Comparison of ENCODE assay signal across 8 mouse cellular contexts in genomic region chr3:116661288-116661869, GRCm38 (mm10). TPM values are rescaled to one million over a fixed set of nuclear protein-coding genes. Genes with fewer than 3 reads are reported as not detected.
DNase-seq lines count a peak whose midpoint lies in the region; ATAC-seq and TF ChIP-seq lines count a peak whose summit lies in the region.

No protein-coding gene starts in this region.

- ATAC-seq in forebrain, embryonic 14.5 days = no peak
- no peak for ATAC-seq in liver, postnatal 0 days

- no peak for TF ChIP-seq RAD21 in MEL (IDR thresholded peaks at IDR 0.05; ENCODE audit: low read depth, low read length)

- peak overlapping the region; percentile 96 for H3K9ac ChIP-seq in MEL (ENCODE audit: control insufficient read depth, low read depth, low read length, poor library complexity, severe bottlenecking)
- peak overlapping the region; percentile 98 for H3K9ac ChIP-seq in forebrain, embryonic 14.5 days (ENCODE audit: low read length)
- H3K9ac ChIP-seq in liver, postnatal 0 days (replicated peaks) = peak overlapping the region; percentile 78

- no peaks in the 10 kb centered on the region for H3K36me3 ChIP-seq in kidney, adult 2 months (ENCODE audit: control insufficient read depth, insufficient read depth, low read length)
- peaks cover 0 to 27% of the 10 kb centered on the region in 2 experiments; a peak in 3 of 4 replicates for H3K36me3 ChIP-seq in MEL (ENCODE audit: control insufficient read depth in 1 of 2, insufficient read depth in 2 of 2, low read length in 2 of 2)
- no peaks in the 10 kb centered on the region for H3K36me3 ChIP-seq in forebrain, embryonic 14.5 days (ENCODE audit: control insufficient read depth, insufficient read depth, low read length)
- H3K36me3 ChIP-seq in liver, postnatal 0 days (replicated peaks; ENCODE audit: insufficient read depth, low read length) = no peaks in the 10 kb centered on the region

- peak; percentile 14 for DNase-seq in kidney, adult 2 months
- no peak for DNase-seq in kidney, adult 18-20 months
- peak; percentile 61 for DNase-seq in MEL (ENCODE audit: low read depth, low spot score)
- DNase-seq in forebrain, embryonic 14.5 days (ENCODE audit: low spot score) = peak; percentile 22
- DNase-seq in liver, postnatal 0 days = no peak
- no peak for DNase-seq in cerebellum, postnatal 25 days
- no peak for DNase-seq in yolk sac, embryonic 10.5 days (ENCODE audit: low spot score)
- no peak for DNase-seq in right cerebral cortex, adult 18-20 months

- no peak for TF ChIP-seq CTCF in kidney, adult 2 months (conservative IDR thresholded peaks at IDR 0.05; ENCODE audit: insufficient read depth, insufficient read length, low read depth, low read length)
- TF ChIP-seq CTCF in MEL (IDR thresholded peaks at IDR 0.05 in 2 of 3, conservative IDR thresholded peaks at IDR 0.05 in 1 of 3; ENCODE audit: control insufficient read depth in 1 of 3, insufficient read depth in 1 of 3, low read depth in 2 of 3, low read length in 3 of 3, poor library complexity in 1 of 3, severe bottlenecking in 1 of 3) = no peak
- TF ChIP-seq CTCF in liver, postnatal 0 days (IDR thresholded peaks at IDR 0.05; ENCODE audit: low read depth) = no peak

- TF ChIP-seq EP300 in MEL (IDR thresholded peaks at IDR 0.05; ENCODE audit: low read depth in 1 of 2, low read length in 2 of 2) = no peak
- no peak for TF ChIP-seq EP300 in liver, postnatal 0 days (IDR thresholded peaks at IDR 0.05; ENCODE audit: low read depth)

- 2% methylated on average over 16 of the region's 16 CpGs for WGBS in kidney, adult 2 months
- 7% methylated on average over 16 of the region's 16 CpGs for WGBS in forebrain, embryonic 14.5 days
- 5% methylated on average over 16 of the region's 16 CpGs for WGBS in liver, postnatal 0 days (ENCODE audit: insufficient replicate concordance)

- no peaks in the 10 kb centered on the region for H3K27me3 ChIP-seq in kidney, adult 2 months (replicated peaks; ENCODE audit: control insufficient read depth, insufficient read depth, low read length)
- H3K27me3 ChIP-seq in MEL (ENCODE audit: control insufficient read depth in 1 of 2, insufficient read depth in 2 of 2, low read length in 2 of 2) = no peaks in the 10 kb centered on the region
- H3K27me3 ChIP-seq in forebrain, embryonic 14.5 days (replicated peaks; ENCODE audit: control insufficient read depth, insufficient read depth, low read length) = no peaks in the 10 kb centered on the region
- no peaks in the 10 kb centered on the region for H3K27me3 ChIP-seq in liver, postnatal 0 days (ENCODE audit: insufficient read depth, low read length)

- no peak for TF ChIP-seq POLR2A in kidney, adult 2 months (IDR thresholded peaks at IDR 0.05; ENCODE audit: low read depth, low read length)
- no peak for TF ChIP-seq POLR2A in MEL (IDR thresholded peaks at IDR 0.05; ENCODE audit: control insufficient read depth in 1 of 2, insufficient read depth in 1 of 2, low read depth in 1 of 2, low read length in 2 of 2, poor library complexity in 1 of 2)

- peaks cover 19% of the 10 kb centered on the region; the same call in 1 of the 2 replicates for H3K4me1 ChIP-seq in kidney, adult 2 months (ENCODE audit: control insufficient read depth, insufficient read depth, low read length)
- peaks cover 2 to 25% of the 10 kb centered on the region in 2 experiments; a peak in 2 of 4 replicates for H3K4me1 ChIP-seq in MEL (ENCODE audit: control insufficient read depth in 1 of 2, insufficient read depth in 2 of 2, low read length in 2 of 2)
- peaks cover 17% of the 10 kb centered on the region for H3K4me1 ChIP-seq in forebrain, embryonic 14.5 days (ENCODE audit: control insufficient read depth, insufficient read depth, low read length)
- H3K4me1 ChIP-seq in liver, postnatal 0 days (ENCODE audit: insufficient read depth) = peaks cover 44% of the 10 kb centered on the region

- H3K4me3 ChIP-seq in kidney, adult 2 months (ENCODE audit: insufficient read depth, low read depth, low read length) = peak overlapping the region; percentile 87
- H3K4me3 ChIP-seq in MEL (ENCODE audit: control insufficient read depth in 1 of 2, insufficient read depth in 1 of 2, low read depth in 2 of 2, low read length in 2 of 2) = peak overlapping the region; percentile 91 to 95
- H3K4me3 ChIP-seq in forebrain, embryonic 14.5 days (ENCODE audit: low read depth, low read length) = peak overlapping the region; percentile 97
- H3K4me3 ChIP-seq in liver, postnatal 0 days (ENCODE audit: low read depth, low read length) = peak overlapping the region; percentile 80

- H3K4me2 ChIP-seq in forebrain, embryonic 14.5 days (ENCODE audit: low read length) = peak overlapping the region; percentile 63
- H3K4me2 ChIP-seq in liver, postnatal 0 days (ENCODE audit: low read depth, low read length) = peak overlapping the region; percentile 77

- peaks cover 56% of the 10 kb centered on the region for H3K79me2 ChIP-seq in MEL (ENCODE audit: control insufficient read depth, insufficient read depth, low read length, poor library complexity)

- H3K9me3 ChIP-seq in MEL (replicated peaks; ENCODE audit: insufficient read depth, low read length) = no peaks in the 10 kb centered on the region
- H3K9me3 ChIP-seq in forebrain, embryonic 14.5 days (replicated peaks; ENCODE audit: control insufficient read depth, low read length) = no peaks in the 10 kb centered on the region
- no peaks in the 10 kb centered on the region for H3K9me3 ChIP-seq in liver, postnatal 0 days (ENCODE audit: low read length)

- H3K27ac ChIP-seq in kidney, adult 2 months (ENCODE audit: insufficient read depth, low read depth, low read length) = peak overlapping the region; percentile 52
- H3K27ac ChIP-seq in MEL (ENCODE audit: control insufficient read depth, low read depth, low read length) = peak overlapping the region; percentile 77
- peak overlapping the region; percentile 94 for H3K27ac ChIP-seq in forebrain, embryonic 14.5 days (ENCODE audit: low read depth, low read length)
- H3K27ac ChIP-seq in liver, postnatal 0 days (ENCODE audit: low read depth) = peak overlapping the region; percentile 93

TF ChIP-seq in MEL, 35 proteins besides CTCF, POLR2A, EP300 and RAD21:
- TF ChIP-seq GABPA (IDR thresholded peaks at IDR 0.05; ENCODE audit: low read depth, low read length) (no peak), MAZ (IDR thresholded peaks at IDR 0.05; ENCODE audit: low read depth, low read length) (no peak), TBP (IDR thresholded peaks at IDR 0.05; ENCODE audit: low read depth, low read length) (0 out of 2 replicates have a peak, but pooled peaks have one; percentile 45), HCFC1 (IDR thresholded peaks at IDR 0.05; ENCODE audit: low read depth, low read length) (0 out of 2 replicates have a peak, but pooled peaks have one; percentile 5), ELF1 (IDR thresholded peaks at IDR 0.05; ENCODE audit: low read depth, low read length) (no peak), SIN3A (IDR thresholded peaks at IDR 0.05; ENCODE audit: low read length) (peak; percentile 72; the same call in 1 of the 2 replicates), MYC (IDR thresholded peaks at IDR 0.05; ENCODE audit: low read depth, low read length) (no peak), NELFE (IDR thresholded peaks at IDR 0.05; ENCODE audit: low read depth, low read length) (no peak), ZKSCAN1 (IDR thresholded peaks at IDR 0.05; ENCODE audit: low read depth, low read length) (no peak), MXI1 (IDR thresholded peaks at IDR 0.05; ENCODE audit: low read depth, low read length) (peak; percentile 72)

RNA-seq across cellular contexts. Expression of gene Mfsd14a, which starts 1.1 kb away (rescaled TPM):
- polyA plus RNA-seq in kidney, adult 2 months (2012; rRNA removed) = 27.5 and 27.8 TPM in 2 replicates
- 36.8 and 39.2 TPM in 2 replicates for total RNA-seq in MEL (2012; rRNA removed)
- polyA plus RNA-seq in MEL (2012; ENCODE audit: insufficient read depth in 1 of 2, insufficient read length in 2 of 2, low read depth in 1 of 2, low replicate concordance in 2 of 2, missing spikeins in 1 of 2) = 100 to 1,000 TPM in 1 of 2 experiments, 10 to 100 TPM in 1; 45.9 to 111 TPM
- polyA plus RNA-seq in forebrain, embryonic 14.5 days (2014; fragmentation: Nextera tagmentation; extraction: Ambion mirVana) = 80.8 and 88.0 TPM in 2 replicates
- 28.2 and 30.5 TPM in 2 replicates for polyA plus RNA-seq in liver, postnatal 0 days (2015; fragmentation: Nextera tagmentation; extraction: Ambion mirVana)

RNA-seq across cellular contexts. Expression of gene Gm43191, which starts 19.7 kb away (rescaled TPM):
- polyA plus RNA-seq in kidney, adult 2 months (2012; rRNA removed) = not detected in 2 replicates
- 0.39 and 1.0 TPM in 2 replicates for total RNA-seq in MEL (2012; rRNA removed)
- not detected for polyA plus RNA-seq in MEL (2012; ENCODE audit: insufficient read depth in 1 of 2, insufficient read length in 2 of 2, low read depth in 1 of 2, low replicate concordance in 2 of 2, missing spikeins in 1 of 2)
- not detected in 2 replicates for polyA plus RNA-seq in forebrain, embryonic 14.5 days (2014; fragmentation: Nextera tagmentation; extraction: Ambion mirVana)
- not detected in 2 replicates for polyA plus RNA-seq in liver, postnatal 0 days (2015; fragmentation: Nextera tagmentation; extraction: Ambion mirVana)

RNA-seq across cellular contexts. Expression of gene Trmt13, which starts 47.0 kb away (rescaled TPM):
- 2.8 TPM in 2 replicates for polyA plus RNA-seq in kidney, adult 2 months (2012; rRNA removed)
- 10.2 and 15.5 TPM in 2 replicates for total RNA-seq in MEL (2012; rRNA removed)
- polyA plus RNA-seq in MEL (2012; ENCODE audit: insufficient read depth in 1 of 2, insufficient read length in 2 of 2, low read depth in 1 of 2, low replicate concordance in 2 of 2, missing spikeins in 1 of 2) = 10 to 100 TPM in 1 of 2 experiments, not detected in 1; 12.0 TPM
- polyA plus RNA-seq in forebrain, embryonic 14.5 days (2014; fragmentation: Nextera tagmentation; extraction: Ambion mirVana) = 14.1 and 19.6 TPM in 2 replicates
- polyA plus RNA-seq in liver, postnatal 0 days (2015; fragmentation: Nextera tagmentation; extraction: Ambion mirVana) = 7.4 and 7.6 TPM in 2 replicates

RNA-seq across cellular contexts. Expression of gene Slc35a3, which starts 51.3 kb away (rescaled TPM):
- 15.7 and 17.5 TPM in 2 replicates for polyA plus RNA-seq in kidney, adult 2 months (2012; rRNA removed)
- 16.7 and 20.3 TPM in 2 replicates for total RNA-seq in MEL (2012; rRNA removed)
- 10 to 100 TPM in 1 of 2 experiments, not detected in 1; 19.2 TPM for polyA plus RNA-seq in MEL (2012; ENCODE audit: insufficient read depth in 1 of 2, insufficient read length in 2 of 2, low read depth in 1 of 2, low replicate concordance in 2 of 2, missing spikeins in 1 of 2)
- polyA plus RNA-seq in forebrain, embryonic 14.5 days (2014; fragmentation: Nextera tagmentation; extraction: Ambion mirVana) = 4.6 and 5.6 TPM in 2 replicates
- 6.0 and 7.5 TPM in 2 replicates for polyA plus RNA-seq in liver, postnatal 0 days (2015; fragmentation: Nextera tagmentation; extraction: Ambion mirVana)

Comparison
In these comparisons a context has a peak if more than half of its experiments do, and no peak if none do; other contexts are left out.
1. DNase-seq: peak in kidney, adult 2 months (single experiment), MEL (single experiment) and forebrain, embryonic 14.5 days (single experiment); none in kidney, adult 18-20 months (single experiment), liver, postnatal 0 days (single experiment), cerebellum, postnatal 25 days (0 of 2), yolk sac, embryonic 10.5 days (single experiment) and right cerebral cortex, adult 18-20 months (single experiment).
2. Peak in every context shown above with its lines, with median percentiles within 50 percentile points of each other: H3K27ac ChIP-seq, H3K4me3 ChIP-seq and H3K9ac ChIP-seq.